Mouse (Mus musculus): ENCODE data around the gene Ssc5d.
A peak's percentile ranks its signal among the peaks of the same experiment; 100 is the strongest.
"Not testable (repeated sequence)": the region's sequence is repeated elsewhere in the genome, so short reads cannot be mapped to it uniquely, and the experiment has no call there.

Ssc5d gene

DNA sequence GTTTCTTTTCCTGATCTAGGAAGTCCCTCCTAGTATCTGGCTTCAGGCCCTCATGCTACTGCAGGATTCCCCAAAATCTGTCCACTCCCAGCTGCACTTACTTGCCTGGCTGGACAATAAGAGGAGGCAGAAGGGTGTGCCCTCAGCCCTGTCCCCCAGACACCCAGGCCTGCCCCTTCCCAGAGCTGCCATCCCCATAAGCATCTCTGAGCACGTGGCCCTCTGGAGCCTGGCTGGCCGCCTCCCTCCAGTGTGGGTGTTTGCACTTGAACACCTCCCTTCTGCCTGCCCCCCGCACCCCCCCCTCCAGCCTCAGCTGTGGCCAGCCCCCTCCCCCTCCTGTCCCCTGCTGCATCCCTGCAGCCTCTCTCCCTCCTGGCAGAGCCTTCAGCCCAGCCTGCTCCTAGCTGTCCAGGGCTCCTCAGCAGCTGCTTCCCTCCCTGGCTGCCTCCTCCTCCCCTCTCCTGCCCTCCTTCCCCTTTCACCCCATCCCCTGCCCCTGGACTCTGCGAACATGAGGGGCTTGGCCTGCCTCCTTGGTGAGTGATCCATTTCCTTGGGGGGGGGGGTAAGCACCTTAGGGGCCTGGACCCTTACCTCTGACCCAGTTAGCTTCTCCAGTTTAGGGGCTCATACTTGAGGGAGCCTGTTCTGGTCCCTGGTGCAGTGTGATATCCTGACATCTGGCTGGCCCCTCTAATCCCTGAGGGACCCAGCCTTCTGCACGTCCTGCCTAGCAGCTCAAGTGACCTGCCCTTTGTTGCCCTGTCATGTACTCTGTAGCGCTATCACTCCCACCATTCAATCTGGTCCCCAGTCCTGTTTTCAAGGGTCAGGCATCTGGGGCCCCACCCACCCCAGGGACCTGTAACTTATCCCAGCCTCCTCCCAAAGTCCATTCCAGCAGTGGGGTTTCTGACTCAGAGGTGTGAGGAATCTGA, at the start of gene Ssc5d:
Gene Ssc5d (plus strand): TSS at position 345 of the 941 bp plus-strand sequence.
- no peak for DNase-seq (ENCODE audit: low spot score in 2 of 2)

DNA sequence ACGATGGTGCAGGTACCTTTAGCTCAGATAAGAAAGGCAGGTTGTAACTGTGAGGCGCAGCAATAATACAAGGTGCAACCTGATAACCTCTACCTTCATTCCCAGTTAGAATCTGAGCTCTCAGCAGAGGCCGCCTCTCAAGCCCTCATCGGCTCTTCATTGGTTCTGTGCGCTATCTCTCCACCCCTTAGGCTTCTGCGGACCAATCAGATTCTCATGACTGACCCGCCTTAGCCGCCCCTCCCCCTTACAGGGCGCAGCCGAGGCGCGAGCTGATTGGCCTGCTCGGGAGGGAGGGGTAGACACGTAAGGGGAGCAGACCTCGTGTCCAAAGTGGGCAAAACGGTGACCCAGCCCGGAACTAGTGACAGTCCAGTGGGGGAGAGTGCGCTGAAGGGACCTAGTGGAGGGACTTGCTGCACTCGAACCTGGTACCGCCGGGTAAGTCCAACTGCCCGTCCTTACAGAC, 48.8 kb upstream of the Ssc5d start, which contains the start of gene Isoc2a:
Gene Isoc2a (plus strand): TSS at position 401 of the 469 bp plus-strand sequence.
- DNase-seq (ENCODE audit: low spot score in 2 of 2), result peak; percentile 88 to 89

DNA sequence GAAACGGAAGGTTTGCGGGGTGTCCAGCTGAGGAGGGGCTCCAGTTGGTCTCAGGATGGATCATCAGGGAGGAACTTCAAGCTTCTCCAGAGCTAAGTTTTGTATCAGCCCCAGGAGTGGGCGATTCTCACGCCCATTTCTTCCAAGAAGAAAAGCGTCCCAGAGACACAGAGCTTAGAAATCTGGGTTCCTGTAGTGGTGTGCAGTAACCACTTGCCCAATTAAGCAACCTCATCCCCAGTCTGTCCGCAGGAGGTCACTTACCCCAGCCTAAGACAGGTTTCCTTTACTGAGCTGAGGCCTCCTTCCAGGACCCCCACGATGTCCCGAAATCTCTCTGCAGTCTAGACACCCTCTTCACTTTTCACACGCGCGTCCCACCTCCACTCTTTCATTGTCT, 48.4 kb upstream of the Ssc5d start:
- no peak for DNase-seq (ENCODE audit: low spot score in 2 of 2)

DNA sequence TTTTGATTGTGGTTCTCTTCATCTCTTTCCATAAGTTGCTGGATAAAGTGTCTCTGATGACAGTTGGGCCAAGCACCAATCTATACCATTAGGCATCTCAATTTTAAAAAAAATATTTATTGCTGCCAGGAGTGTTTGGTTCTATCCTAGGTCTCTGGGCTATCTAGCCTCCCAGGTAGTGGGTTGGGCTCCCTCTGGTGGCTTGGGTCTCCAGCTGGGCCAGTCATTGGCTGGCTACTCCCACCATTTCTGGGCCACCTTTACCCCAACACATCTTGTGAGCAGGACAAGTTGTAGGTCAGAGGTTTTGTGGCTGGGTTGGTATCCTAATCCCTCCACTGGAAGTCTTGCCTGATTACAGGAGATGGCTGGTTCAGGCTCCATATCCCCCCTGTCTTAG, 47.4 kb upstream of the Ssc5d start:
- peak in 1 of 2 experiments; percentile 22 for DNase-seq (ENCODE audit: low spot score in 2 of 2)

DNA sequence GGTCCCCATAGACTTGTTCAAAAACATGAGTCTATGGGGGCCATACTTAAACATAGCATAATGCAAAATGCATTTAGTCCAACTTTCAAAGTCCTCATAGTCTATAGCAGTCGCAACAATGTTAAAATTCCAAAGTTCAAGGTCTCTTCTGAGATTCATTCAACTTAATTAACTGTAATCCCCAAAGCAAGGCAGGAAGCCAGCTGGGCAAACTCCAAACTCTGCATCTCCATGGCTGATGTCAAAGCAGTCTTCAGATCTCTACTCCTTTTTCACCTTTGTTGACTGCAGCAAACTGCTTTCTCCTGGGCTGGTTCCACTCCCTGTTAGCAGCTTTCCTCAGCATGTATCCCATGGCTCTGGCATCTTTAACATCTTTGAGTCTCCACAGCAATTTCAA, 46.5 kb upstream of the Ssc5d start:
- DNase-seq (ENCODE audit: low spot score in 2 of 2), result not testable (repeated sequence)

DNA sequence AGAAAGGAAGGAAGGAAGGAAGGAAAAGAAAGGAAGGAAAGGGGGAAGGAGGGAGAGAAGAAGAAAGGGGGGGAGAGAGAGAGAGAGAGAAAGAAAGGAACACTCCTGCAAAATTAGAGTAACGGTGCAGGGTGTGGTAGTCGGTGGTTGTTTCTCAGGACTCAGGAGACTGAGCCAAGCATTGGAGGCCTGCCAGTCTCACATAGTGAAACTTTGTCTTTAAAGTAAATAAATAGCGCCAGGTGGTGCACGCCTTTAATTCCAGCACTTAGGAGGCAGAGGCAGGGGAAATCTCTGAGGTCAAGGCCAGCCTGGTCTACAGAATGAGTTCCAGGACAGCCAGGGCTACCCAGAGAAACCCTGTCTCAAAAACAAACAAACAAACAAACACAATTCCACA, 38.9 kb upstream of the Ssc5d start:
- no peak for DNase-seq (ENCODE audit: low spot score in 2 of 2)

DNA sequence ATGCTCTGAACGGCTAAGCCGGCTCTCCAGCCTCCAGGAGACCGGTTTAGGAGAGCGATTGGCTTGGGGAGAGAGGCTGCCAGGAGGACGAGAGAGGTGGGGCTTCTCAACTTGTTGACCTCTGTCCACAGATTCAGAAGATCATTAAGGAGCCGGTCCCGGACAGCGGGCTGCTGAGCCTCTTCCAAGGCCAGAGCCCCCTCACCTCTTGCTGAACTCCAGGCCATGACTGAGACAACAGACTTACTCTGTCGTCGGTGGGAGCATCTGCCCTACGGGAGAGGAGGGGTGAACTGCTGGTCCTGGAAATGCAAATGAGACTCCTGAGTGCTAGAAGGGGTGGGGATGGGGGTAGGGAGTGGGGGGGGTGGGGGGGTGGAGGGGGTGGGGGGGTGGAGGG, 30.4 kb upstream of the Ssc5d start:
- no peak for DNase-seq (ENCODE audit: low spot score in 2 of 2)

DNA sequence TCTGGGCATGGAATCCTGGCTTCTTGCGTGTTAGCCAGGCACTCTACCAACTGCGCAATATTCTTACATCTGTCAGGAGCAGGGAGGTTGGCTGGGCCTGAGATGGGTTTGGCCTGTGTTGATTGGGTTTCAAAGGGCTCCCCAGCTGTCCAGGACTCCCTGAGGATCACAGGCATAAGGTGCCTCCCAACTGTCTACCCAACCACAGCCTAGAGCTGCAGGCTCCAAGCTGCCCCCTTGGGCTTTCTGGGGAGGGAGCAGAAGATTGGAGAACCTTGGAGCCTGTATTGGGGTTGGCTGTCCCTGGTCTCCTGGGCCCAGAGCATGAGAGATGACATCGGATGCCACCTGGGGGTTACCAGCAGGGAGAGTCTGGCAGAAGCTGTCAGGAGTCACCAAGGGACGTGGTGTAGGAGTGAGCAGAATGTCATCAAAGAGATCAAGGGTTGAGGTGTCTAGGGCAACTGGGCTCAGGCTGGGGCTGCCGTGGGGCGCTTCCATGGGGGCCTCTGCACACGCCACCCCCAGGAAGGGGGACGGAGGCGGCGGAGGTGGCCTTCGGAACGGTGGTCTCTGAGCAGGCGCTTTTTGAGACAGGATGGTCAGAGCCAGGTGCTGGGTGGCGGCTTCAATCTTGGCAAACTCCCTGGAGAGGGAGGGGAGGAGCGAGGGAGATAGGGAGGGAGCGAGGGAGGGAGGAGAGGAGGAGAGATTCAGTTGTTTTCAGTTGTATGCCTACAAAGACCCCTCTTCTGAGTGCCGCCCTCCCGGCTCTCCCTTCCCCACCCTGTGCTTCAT, 26.5 kb upstream of the Ssc5d start:
- DNase-seq (ENCODE audit: low spot score in 2 of 2), result no peak

DNA sequence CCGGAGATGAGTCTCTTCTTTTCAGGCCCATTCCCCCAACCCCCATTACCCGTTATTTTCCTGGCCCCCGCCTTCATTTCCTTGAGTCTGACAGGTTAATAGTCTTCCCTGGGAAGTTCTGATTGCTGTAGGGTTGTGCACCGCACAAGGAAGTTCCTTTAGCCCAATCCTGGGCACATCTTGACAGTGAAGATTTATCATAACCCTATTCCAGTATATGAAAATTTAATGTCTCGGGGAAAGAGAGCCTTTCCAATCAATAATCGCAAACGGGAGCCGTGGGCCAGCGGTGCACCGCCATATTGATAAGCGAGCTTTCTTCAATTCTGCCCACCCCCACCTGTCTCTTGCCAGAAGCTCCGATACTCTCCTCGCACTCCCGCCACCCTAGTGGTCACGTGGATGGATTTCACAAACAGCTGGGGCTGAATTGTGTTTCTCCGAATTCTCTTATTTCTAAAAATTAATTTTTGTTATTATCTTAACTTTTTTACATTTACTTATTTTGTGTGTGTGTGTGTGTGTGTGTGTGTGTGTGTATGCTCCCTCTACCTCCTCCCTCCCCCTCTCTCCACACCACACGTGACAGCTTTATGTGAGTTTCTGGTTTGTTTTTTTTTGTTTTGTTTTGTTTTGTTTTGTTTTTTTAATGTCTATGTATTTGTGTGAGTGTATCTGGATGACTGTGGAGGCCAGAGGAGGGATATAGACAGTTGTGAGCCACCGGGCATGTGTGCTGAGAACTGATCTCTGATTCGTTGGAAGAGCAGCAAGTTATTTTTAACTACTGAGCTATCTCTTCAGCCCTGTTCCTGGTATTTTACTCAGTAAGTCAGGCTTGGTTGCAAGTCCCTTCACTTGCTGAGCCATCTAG, 25.7 kb upstream of the Ssc5d start:
- DNase-seq (ENCODE audit: low spot score in 2 of 2), result no peak

DNA sequence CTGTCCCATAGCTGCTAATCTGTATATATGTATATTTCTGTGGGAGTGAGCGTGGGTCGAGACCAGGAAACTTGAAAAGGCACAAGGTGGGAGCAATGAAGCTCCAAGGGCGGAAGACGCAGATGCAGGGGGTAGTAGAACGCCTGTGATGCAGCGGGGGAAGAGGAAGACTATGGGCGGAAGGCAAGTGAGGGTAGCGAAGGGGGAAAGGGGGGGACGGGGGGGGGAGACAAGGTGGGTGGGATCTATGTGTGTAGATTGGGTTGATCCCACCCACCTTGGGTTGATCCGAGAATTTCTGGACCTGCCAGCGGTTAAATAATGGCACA, 25.1 kb upstream of the Ssc5d start:
- no peak for DNase-seq (ENCODE audit: low spot score in 2 of 2)

DNA sequence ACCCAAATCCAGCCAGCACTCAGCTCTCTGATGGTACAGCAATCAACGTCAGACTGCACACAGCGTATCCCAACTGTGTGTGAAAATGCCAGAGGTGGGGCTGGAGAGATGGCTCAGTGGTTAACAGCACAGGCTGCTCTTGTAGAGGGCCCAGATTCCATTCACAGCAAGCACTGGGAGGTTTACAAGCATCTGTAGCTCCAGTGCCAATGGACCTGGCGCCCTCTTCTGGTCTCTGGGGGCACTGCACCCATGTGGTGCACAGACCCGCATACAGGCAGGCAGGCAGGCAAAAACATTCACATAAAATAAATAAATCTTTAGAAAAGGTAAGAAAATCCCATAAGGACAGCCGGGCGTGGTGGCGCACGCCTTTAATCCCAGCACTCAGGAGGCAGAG, 24.4 kb upstream of the Ssc5d start:
- peak in 1 of 2 experiments; percentile 49 for DNase-seq (ENCODE audit: low spot score in 2 of 2)

DNA sequence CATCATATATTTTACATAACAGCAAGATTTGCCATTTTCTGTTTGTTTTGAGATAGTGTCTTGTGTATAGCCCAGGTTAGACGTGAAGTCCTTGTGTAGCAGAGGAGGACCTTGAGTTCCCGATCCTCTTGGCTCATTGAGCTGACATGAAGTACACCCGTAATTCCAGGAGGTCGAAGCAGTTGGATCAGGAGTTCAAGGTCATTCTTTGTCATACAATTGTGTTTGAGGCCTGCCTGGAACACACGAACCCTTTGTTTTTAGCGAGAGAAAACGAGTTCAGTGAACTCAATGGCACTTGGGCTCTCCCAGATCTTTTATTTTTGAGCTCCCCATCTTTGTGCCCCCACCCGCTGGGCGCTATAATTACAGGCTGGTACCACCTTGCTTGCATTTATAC, 23.2 kb upstream of the Ssc5d start:
- DNase-seq (ENCODE audit: low spot score in 2 of 2), result no peak

DNA sequence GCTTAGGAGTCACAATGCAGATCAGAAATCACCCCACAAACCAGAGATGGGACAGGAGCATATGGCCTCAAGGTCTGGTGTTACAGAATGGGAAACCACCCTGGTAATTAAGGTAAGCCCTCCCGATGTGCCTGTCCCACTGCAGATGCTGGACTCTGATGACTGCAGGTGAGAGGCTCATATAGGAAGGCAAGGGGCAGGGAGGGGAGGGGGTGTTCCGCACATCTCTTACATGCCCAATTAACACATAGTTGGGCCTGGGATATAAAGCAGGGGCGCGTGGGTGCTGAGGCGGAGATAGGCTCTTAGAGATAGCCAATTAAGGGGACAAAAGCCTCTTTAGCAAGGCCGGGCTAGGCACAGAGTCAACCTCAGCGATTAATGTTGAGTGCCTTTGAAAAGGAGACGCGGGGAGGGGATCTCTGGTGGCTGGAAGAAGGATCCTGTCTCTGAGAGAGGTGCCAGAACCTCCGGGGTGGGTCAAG, 19.1 kb upstream of the Ssc5d start, which contains the start of gene Gm36210:
Gene Gm36210 (minus strand): TSS at position 51 of the 485 bp plus-strand sequence.
- no peak for DNase-seq (ENCODE audit: low spot score in 2 of 2)

DNA sequence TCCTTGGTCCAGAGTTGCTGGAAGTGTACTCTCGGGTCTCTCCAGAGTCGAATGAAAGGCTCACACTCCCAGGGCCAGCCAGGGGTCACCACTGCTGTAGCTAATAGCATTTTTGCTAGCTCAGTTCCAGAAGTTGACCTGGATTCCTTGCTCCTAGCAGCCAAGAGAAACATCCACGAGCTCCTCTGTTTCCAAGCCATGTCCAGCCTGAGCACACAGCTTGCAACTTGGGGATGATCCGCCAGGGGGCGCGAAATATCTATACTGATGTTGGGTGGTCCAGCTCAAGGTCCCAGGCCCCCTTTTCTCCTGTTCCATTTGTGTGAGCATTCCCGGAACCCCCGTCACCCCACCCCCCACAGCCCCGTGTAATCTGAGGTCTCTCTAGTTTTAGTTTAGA, 14.0 kb upstream of the Ssc5d start:
- peak in 1 of 2 experiments; percentile 31 for DNase-seq (ENCODE audit: low spot score in 2 of 2)

DNA sequence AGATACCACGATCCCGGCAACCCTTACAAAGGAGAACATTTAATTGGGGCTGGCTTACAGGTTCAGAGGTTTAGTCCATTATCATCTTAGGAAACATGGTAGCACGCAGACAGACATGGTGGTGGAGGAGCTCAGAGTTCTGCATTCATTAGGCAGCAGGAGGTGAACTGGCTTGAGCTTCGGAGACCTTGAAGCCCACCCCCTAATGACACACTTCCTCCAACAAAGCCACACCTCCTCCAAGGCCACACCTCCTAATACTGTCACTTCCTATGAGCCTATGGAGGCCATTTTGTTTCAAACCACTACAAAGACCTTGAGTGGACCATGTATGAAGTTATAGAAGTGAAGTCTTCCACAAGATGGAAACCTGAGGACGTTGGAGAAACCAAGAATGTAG, 13.3 kb upstream of the Ssc5d start:
- no peak for DNase-seq (ENCODE audit: low spot score in 2 of 2)

DNA sequence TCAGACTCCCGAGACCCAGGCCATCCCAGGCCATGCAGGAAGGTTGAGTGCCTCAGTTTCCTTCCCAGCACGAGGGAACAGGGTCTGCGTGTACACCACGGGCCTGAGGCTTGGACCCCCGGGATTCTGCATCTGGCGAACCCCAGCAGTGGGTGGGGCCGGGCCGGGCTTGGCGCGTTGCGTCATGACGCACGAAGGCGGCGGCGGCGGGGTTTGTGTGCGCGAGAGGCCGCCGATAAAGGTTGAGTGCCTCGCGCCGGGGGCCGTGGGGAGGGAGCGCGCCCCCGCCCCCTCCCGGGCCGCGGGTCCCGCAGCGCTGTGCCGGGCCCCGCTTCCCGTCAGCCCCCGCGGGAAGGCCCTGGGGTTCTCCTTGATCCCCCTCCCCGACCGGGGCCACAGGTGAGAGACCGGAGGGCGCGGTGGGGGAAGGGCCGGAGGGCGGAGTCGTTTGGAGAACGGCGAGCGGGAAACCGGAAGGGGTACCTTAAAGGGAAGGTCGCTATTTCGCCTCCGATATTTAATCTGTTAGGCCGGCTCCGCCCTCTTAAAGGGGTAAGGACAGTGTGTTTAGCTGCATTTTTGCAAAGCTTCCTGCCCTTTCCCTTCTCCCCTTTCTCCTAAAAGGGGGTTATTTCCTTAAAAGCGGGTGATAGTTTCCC, 10.4 kb upstream of the Ssc5d start, which contains the start of gene Zfp628:
Gene Zfp628 (plus strand): TSS at position 211 of the 659 bp plus-strand sequence.
- DNase-seq (ENCODE audit: low spot score in 2 of 2), result peak; percentile 85 to 91

DNA sequence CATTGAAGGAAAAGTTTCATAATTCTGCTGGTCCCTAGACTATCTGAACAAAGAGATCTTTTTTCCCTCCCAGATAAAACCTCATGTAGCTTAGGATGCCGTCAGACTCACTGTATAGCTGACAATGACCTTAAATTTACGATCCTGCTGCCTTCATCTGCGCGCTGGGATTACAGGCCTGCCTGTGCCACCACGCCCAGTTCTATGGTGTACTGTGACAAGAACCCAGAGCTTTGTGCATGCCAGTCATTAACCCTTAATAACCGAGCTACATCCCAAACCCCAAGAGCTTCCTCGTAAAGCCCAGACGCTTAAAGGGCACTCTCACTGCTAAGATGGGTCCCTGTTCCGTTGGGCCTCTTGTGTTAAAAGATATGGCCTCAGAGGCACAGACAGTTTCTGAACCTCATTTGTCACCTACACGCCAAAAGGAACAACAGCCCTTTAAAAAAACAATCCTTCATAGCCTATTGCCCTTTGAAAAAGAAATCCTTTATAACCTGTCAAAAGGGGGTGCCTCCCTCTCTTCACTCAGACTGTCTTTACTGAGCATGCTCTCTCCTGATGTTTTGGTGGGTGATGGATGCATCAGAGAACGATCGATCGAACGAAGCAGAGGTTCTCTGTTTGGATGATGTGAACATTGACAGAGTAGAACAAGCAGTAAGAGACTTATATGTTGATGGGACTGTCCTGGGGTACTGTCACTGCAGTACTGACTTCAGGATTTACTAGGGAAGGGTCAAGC, 9.7 kb upstream of the Ssc5d start:
- no peak for DNase-seq (ENCODE audit: low spot score in 2 of 2)

DNA sequence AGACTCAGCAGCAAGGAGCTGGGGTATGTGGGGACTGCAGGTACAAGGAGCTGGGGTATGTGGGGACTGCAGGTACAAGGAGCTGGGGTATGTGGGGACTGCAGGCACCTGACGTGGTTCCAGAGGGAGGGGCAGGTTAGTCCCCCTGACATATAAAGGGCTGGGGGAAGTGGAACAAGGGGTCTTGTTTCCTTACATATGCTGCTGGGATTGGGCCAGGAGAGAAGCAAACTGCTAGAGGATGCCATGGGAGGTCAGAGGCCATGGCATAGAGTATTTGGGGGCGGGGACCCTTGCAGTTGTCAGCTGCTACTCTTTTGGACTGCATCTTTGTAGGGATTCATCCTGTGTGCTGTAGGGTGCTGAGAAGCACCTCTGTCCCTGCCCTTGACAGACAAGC, 8.1 kb upstream of the Ssc5d start:
- no peak for DNase-seq (ENCODE audit: low spot score in 2 of 2)

DNA sequence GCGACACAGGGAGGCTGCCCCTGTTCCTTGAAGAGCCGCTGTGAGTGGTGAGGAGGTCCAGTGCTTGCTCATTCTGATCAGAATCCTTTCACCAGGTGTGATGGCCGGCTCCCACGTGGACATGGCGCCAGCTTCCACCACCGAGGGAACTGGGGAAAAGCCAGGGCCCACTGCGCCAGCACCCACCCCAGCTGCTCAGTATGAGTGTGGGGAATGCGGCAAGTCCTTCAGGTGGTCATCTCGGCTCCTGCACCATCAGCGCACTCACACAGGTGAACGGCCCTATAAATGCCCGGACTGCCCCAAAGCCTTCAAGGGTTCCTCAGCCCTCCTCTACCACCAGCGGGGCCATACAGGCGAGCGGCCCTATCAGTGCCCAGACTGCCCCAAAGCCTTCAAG, 6.9 kb upstream of the Ssc5d start:
- no peak for DNase-seq (ENCODE audit: low spot score in 2 of 2)

DNA sequence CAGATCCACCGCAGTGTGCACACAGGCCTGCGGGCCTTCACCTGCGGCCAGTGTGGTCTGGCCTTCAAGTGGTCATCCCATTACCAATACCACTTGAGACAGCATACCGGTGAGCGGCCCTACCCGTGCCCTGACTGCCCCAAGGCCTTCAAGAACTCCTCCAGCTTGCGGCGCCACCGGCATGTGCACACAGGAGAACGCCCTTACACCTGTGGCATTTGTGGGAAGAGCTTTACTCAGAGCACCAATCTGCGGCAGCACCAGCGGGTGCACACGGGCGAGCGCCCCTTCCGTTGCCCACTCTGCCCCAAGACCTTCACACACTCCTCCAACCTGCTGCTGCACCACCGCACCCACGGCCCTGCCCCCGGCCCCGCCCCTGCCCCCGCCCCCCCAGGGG, 6.5 kb upstream of the Ssc5d start:
- DNase-seq (ENCODE audit: low spot score in 2 of 2), result no peak

All from natural killer cell, adult 2 months (primary cell).